Mouse (Mus musculus): ENCODE results near the gene Ffar1.
"Not testable (repeated sequence)": the region's sequence is repeated elsewhere in the genome, so short reads cannot be mapped to it uniquely, and the experiment has no call there.

Ffar1 gene

DNA sequence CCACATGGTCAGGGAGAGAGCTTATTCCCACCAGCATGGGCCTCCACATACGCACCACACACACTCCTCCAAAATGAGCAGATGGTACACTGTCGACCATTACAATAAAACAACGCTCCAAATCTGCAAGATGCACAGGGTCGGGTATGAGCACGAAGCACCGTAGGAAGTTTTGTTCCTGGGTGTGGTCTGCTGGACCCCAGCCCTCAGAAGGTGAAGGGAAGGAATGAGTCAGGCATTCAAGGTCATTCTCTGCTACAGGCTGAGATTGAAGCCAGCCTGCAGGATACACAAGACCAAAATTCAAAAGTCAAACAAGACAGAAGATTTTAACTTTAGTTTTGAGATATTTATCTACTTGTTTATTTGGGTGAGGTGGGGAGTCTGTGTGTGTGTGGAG lies 13.4 kb downstream of the Ffar1 start:
- no peak for DNase-seq (ENCODE audit: extremely low read depth, low read depth)

DNA sequence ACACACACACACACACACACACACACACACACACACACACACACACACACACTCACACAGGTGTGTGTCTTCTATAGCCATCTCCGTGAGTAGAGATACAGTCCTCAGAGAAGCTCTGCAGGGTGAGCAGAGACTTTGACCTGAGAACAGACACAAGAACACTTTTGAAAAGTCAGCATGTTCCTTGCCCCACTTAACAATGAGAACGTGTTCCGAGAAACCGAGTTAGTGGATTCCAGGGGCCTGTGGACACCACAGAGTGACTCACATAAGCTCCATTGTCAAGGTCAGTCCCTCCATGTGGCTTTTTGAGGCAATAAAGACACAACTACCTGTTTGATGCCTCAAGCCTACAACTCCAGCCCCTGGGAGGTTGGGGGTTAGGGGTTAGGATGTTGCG lies 14.0 kb downstream of the Ffar1 start:
- DNase-seq (ENCODE audit: extremely low read depth, low read depth), result no peak

DNA sequence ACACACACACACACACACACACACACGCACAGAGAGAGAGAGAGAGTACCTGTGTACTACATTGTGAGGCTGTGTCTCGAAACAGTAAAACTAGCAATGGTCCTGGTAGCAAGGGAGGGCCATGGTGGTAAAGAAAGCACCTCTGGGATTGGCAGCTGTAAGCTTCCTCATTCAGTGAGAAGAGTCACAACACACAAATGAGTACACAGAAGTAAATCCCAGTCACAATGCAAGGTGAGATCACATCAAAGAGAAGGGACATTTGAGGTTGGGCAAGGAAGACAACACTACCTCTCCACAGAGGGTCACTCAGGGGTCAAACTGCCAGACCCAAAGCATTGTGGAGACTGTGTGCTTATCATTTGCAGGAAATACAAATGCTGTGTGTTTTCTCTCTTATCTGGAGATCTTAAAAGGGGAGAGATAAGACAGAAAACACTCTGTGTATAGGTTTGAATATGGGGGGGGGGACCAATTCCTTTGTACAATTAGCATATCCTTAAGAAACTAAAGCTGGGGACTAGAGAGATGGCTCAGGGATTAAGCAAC lies 14.8 kb downstream of the Ffar1 start:
- DNase-seq (ENCODE audit: extremely low read depth, low read depth), result no peak

DNA sequence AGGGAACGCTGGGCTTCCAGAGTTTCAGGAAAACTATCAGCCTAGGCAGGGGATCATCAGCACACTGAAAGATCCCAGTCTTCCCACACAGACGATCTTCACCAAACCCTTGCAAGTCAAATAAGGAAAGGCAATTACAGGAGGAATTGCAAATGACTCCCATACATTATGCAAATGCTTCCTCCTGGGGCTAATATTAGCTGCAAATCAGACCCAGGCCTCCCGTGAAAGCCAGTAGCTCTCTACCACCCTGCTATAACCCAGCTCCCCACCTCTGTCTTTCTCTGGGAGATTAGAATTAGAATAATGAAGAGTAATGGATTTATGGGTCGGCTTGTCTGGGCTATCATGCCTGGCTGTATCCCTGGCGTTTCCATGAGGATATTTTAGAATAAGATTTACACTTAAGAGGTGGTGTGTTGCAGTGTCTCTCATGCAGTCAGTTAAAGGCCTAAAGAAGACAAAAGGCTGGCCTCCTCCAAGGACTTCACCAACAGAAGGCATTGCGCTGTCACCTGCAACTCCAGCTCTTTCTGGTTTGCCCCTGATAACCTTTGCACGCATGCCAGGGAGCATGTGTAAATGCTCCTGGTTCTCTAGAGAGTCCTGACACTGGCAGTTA lies 16.6 kb downstream of the Ffar1 start:
- no peak for DNase-seq (ENCODE audit: extremely low read depth, low read depth)

DNA sequence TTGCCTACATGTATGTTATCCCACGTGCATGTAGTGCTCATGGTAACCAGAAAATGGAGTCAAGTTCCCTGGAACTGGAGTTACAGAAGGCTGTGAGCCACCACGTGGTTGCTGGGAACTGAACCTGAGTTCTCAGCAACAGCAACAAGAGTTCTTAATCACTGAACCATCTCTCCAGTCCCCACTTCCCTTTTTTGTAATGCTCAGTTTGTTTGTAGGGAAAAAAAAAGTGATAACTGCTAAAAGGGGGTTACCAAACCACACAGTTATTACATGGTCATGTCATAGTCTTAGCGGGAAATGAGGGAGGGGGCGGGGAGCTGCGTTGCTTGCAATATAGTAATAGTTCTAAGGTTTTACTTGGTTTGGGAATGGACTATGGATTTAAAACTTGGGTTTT lies 19.3 kb downstream of the Ffar1 start:
- peak; percentile 86 for DNase-seq (ENCODE audit: extremely low read depth, low read depth)

DNA sequence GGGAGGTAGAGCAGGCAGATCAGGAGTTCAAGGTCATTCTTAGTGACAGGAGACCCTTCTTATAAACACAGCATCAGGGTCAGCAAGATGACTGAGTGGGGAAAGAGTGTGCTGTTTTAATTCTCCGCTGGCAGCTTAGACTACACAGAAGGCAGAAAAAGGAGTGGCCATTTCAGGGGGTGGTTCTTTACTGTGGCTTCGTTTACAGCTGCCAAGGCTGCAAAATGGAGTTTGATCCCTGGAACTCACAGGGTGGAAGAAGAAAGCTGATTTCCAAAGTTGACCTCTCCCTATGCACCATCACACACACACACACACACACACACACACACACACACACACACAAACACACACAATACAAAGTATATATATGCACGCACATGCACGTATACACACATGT lies 20.0 kb downstream of the Ffar1 start:
- no peak for DNase-seq (ENCODE audit: extremely low read depth, low read depth)

DNA sequence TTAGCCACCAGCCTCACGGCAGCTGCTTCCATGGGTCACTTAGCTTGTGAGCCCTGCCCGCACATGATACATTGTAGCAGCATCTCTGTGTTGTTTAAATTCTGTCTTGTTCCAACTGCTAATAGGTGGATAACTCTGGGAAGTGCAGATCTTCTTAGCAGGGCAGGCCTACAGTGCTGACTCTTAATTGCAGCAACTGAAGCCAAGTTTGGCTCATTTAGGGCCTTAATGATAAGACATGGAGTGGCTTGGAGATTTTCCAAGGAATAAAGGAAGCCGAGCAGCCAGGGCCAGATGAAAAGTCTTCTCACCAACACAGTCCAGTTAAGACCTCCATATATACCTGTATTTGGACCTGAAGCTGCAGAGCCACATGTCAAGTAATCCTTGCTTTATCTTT lies 21.1 kb downstream of the Ffar1 start:
- no peak for DNase-seq (ENCODE audit: extremely low read depth, low read depth)

DNA sequence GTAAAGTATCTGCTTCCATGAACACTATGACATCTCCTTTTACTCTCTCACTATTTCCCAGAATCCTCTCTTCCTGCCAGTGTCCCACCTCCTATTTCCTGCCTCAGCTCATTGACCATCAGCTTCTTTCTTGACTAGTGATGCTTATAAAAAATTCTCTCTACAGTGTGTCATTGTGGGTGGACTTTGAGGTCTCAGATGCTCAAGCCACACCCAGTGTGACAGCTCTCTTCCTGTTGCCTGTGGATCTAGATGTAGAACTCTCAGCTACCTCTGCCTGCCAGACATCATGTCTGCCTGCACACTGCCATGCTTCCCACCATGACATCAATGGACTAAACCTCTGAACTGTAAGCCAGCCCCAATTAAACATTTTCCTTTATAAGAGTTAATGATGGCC lies 24.1 kb downstream of the Ffar1 start:
- no peak for DNase-seq (ENCODE audit: extremely low read depth, low read depth)

DNA sequence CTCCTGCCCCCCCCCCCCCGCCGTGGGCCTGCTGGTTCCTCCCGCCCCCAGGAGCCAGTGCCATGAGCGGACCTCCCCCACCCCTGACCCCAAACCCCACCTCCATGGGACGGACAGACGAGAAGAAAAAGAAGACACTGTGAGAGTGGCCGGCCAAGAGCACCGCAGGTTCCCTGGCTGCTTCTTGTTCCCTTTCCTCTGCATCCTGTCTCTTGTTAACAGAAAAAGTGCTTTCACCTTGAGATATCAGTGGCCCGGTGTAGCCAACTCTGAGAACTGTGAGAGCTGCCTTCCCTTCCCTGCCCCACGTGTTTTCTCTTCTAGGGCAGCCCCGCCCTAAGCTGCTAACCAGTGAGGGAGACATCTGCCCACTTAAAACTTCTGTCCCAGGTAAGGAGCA lies 28.7 kb downstream of the Ffar1 start:
- DNase-seq (ENCODE audit: extremely low read depth, low read depth), result not testable (repeated sequence)

DNA sequence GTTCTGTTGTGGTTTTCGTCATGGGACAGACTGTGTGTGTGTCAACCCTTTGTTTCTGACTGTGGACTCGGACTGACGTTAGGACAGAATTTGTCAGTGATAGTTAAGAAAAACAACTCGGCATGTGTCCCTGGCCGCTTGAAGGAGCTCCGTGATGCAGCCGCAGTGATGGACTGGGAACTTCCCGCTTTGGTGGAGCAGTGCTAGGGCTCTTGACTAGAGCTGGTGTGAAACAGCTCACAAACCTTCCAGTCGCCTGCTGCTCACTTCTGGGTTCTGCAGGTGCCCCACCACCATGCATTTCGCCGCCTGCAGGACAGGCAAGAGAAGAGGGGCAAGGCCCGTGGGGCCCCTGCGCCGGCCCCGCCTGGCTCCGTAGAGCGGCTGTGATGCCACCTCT lies 29.1 kb downstream of the Ffar1 start:
- DNase-seq (ENCODE audit: extremely low read depth, low read depth), result no peak

DNA sequence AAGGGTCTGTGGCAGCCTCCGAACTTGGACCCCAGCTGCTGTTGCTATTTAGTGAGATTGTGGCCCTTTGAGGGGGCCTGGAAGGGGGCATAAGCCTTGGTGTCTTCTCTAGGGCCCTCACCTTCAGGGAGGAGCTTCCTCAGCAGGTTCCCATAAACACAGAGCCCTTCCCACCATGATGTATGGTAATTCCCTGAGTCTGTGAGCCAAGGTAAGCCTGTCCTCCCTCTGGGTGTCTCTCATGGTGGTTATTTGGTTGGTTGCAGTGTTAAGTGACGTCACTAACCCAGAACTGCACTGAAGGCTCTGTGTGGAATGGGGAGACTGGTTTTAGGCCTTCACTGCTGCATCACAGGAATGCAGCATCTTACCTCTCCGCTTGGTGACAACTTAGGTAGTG lies 31.9 kb downstream of the Ffar1 start:
- no peak for DNase-seq (ENCODE audit: extremely low read depth, low read depth)

DNA sequence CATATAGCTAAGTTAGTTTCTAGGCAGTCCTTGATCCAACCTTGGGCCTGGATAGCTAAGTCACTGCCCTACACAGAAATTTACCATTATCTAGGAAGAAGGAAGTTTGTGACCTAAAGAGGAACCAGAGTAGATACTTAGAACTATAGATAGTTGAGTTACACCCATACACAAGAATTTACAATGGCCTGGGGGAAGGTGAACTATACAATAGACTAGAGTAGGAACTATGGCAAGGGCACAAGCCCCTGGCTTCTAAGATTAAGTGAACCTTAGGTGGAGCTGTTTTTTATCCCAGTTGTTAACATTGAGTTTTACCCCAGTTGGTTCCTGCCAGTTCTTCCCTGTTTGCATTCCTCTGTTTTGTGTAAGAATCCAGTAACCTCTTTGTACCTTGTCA lies 32.5 kb downstream of the Ffar1 start:
- not testable (repeated sequence) for DNase-seq (ENCODE audit: extremely low read depth, low read depth)

DNA sequence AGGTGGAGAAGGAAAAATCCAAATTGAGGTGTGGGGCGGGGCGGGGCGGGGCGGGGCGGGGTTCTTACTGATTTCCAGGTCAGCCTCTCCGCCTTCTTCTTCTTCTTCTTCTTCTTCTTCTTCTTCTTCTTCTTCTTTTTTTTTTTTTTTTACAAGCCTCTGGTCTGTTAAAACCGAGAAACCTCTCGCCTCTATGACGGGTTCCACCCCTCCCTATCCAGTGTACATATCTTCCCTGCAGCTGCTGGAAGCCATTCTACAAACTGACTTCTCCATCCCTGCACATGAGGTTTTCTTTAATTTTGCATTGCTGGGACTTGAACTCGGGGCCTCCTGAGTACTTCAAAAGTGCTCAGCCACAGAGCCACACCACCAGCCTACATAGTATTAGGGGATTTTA lies 34.7 kb downstream of the Ffar1 start:
- no peak for DNase-seq (ENCODE audit: extremely low read depth, low read depth)

DNA sequence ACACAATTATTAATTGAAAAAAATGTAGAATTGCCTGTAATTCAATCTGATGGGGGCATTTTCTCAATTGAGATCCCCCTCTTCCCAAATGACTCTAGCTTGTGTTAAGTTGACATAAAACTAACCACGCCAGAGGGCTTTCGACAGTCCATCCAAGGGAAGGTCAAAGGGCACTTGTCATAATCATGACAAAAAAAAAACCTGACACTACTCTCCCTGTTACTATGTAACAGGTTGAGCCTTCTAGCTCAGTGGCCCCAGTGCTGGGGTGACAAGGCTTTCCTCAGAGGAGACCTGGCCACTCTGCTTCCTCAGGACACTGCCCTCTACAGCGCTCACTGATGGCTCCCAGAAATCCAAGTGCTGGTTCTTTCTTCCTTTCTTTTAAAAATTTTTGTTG lies 37.1 kb downstream of the Ffar1 start:
- DNase-seq (ENCODE audit: extremely low read depth, low read depth), result no peak

DNA sequence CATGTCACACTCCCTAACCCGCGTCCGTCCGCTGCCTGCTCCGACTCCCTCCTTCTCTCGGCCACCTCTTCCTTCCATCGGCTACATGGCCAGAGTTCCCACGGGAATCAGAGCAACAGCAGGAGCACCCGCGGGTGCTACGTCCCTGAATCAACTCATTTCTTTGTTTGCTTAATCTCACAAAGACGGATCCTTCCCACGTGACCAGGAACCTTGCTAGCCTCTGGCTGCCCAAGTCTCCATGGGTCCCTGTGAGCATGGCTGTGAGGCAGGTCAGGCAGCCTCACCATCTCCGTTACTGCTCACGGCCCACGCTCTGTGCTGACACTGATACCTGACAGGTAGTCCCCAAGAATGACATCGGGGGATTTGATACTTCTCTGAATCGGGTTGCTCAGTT lies 37.7 kb downstream of the Ffar1 start, which contains the start of gene Ffar2:
Gene Ffar2, minus strand, starts transcription at position 101 of the 400 bp plus-strand sequence.
- DNase-seq (ENCODE audit: extremely low read depth, low read depth), result no peak

DNA sequence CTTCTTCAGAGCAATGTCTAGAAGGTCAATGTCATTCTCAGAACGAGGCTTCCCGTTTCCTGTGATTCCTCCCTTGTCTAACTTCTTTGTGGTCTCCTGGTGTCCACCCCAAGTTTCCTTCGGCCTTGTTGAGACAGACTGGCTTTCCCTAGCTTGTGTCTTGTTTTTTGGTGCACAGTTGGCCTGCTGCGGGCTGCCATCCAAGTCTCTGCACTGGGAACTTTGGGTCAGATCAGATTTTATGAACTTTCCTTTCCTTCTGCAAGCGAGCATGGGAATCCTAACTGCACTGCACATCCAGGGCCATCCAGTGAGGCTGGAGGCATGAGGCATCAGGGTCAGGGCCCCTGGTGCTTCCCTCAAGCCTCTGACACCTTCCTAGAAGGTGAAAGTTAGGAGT lies 39.8 kb downstream of the Ffar1 start:
- DNase-seq (ENCODE audit: extremely low read depth, low read depth), result no peak

DNA sequence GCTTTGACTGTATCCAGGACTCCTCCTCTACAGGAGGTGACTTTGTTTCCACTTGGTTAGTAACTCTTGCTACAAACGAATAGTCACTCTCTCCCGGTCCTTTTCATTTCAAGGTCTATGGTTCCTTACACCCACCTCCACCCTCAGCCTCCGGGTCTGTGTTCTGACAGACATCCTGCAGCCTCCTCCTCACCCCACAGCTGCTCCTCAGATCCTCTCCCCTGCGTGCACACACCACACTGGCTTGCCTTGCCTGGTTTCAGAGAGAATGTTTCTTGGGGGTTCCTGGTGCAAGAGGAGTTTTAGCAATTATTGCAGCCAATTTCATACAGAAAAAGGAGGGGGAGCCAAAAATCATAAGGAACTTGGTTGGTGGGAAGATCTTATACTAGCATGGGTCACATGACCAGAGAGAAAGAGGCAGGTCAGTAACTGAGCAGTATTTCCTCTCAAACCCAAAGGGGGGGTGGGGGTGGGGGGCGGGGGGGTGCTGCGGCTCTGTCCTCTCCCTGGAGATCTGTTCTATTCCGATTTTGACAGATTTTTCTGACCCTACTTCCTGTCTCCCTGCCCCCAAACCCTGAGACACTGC lies 40.4 kb downstream of the Ffar1 start:
- DNase-seq (ENCODE audit: extremely low read depth, low read depth), result no peak

DNA sequence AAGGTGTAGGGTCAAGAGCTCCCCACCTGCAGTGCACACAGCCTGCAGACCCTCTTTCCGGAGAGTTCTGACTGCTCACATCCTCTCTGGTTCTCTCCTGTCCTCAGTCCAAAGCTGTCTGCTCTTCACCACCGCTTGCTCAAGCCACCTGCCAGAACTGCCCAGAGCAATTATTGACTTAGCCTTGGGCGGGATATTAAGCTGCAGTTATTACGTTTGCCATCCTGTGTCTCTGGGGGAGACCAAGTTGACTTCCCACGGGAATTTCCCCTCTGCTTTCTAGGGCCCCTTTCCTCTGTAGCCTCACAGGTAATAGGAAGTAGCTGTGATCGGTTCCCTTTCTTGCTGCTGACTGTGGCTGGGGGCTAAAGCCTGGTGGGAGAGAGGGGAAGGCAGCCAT lies 41.2 kb downstream of the Ffar1 start:
- DNase-seq (ENCODE audit: extremely low read depth, low read depth), result no peak

DNA sequence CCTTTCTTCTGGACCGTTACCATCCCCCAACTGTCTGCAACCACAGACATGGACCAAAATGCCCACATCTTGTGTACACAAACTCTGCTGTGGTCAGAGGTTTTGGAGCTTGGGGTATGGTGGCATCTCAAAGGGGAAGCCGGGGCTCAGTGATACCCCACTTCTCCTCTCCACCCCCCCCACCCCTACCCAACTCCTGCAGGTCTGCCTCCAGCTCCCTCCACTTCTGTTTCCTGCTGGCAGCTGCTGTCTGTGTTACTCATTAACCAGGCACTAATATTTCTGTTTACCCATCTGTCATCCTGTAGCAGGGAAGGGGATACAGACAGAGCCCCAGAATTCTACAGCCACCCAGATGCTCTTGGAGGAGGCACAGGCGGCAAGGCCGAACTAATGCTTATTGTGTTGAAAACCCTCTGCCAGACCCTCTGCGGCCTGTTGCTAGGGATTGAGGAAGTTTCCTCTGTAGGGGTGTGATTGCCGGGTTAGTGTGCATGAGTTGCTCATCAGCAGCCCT lies 49.0 kb downstream of the Ffar1 start:
- peak; percentile 16 for DNase-seq (ENCODE audit: extremely low read depth, low read depth)

DNA sequence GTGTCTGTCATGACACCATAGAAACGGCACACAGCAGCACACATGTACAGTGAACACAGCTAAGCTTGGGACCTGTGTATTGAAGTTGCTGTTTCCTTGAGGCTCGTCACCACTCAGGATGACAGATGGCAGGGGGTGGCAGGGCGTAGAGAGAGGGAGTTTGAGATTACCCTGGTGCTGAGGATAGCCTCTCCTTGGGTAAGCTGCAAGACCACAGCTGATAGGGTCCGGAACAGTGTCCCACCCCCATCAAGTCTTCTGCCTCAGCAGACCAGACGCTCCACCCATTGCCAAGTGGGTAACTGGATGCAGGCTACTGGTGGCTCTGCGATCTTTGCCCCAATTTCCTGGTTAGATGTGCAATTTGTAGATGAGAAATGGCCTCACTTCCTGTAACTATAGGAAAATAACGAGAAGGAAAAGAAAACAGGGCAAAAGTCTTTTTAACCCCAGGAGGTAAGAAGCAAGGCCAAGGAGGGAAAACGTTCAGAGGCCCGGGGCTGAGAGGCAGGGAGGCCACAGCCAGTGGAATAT lies 49.5 kb downstream of the Ffar1 start:
- no peak for DNase-seq (ENCODE audit: extremely low read depth, low read depth)

DNA sequence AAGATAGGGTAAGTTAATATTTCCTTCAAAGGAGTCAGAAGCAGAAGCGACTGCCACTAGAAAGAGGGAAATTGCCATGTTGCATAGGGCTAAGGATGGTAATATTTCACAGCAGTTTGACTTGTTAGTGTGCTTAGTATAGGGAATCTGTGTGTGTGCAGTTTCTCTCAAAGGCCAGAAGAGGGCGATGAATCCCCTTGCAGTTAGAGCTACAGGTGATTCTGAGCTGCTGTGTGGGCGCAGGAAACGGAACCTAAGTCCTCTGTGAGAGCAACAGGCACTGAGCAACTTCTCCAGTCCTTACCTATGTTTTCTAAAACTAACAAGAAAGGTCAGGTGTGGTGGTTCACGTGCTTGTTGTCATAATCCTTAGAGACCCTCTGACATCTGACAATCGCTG lies 51.0 kb downstream of the Ffar1 start:
- DNase-seq (ENCODE audit: extremely low read depth, low read depth), result no peak

All from MEL-GATA-1-ER (cell line).